Mouse (Mus musculus) erythroblast, embryonic 14.5 days (primary cell): ENCODE results near the gene Ccdc148.

Source experiments
- GATA1 ChIP-seq: IDR thresholded peaks from 2 replicates; pipeline ENCODE4 v1.6.1; 2012; ENCODE audit warnings: low read length, inconsistent platforms, mixed read lengths
- TAL1 ChIP-seq: IDR thresholded peaks from 3 replicates; pipeline ENCODE4 v1.6.1; 2012; ENCODE audit warnings: low read length, inconsistent platforms, mixed read lengths

- TF ChIP-seq TAL1 (no peak), GATA1 (no peak)
Observed at GRCm38 (mm10) chr2:59189661-59190185, 29.2 kb upstream of the Ccdc148 start.
